ENCODE assay signal across 7 mouse cellular contexts in the genomic region with DNA sequence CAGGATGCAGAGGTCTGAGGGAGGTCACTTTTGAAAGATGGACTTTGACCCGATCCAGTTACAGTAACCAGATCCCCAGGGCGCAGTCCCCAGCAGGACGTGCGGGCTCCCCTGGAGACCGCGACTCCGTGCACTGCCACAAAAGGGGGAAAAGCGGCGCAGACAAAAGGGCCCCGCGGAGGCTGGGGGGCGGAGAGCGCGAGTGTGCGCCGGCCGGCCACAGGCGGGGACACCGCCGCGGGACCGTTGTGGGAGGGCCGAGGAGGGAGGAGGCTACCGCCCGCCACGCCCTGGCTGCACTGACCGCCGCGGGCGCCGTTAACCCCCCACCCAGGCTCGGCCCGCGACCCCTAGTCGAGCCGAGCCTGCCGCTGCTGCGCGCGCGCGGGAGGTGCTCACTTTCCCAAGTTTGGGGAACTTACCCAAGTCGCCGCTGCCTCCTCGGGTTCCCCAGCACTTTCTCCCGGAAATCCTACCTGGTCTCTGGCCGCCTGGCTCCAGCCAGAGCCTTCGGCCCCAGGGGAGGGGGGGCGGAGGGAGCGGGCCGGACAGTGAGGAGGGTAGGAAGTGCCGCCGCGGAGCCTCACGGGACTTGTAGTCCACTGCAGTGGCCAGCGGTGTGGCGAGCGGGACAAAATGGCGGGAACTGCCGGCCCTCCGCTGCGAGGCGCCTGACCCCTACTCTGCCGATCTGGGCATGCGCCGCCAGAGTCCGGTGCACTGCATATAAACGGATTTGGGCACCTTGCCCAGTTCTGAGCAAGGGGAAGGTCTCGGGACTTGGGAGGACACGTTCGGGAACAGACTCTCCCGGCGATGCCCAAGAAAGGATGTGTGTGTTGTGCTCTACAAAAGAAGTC. TPM values are rescaled to one million over a fixed set of nuclear protein-coding genes. Genes with fewer than 3 reads are reported as not detected.
A peak's percentile ranks its signal among the peaks of the same experiment; 100 is the strongest.
DNase-seq lines count a peak whose midpoint lies in the region; ATAC-seq and TF ChIP-seq lines count a peak whose summit lies in the region.

A gene (minus strand): TSS at position 567 of the 860 bp plus-strand sequence.

- H3K4me2 ChIP-seq in intestine, postnatal 0 days (replicated peaks; ENCODE audit: low read depth): peak within 1 kb of the TSS; percentile 75
- peak within 1 kb of the TSS; percentile 69 for H3K4me2 ChIP-seq in midbrain, embryonic 12.5 days (replicated peaks)

- peak; percentile 80 for TF ChIP-seq POLR2A in small intestine, adult 2 months (IDR thresholded peaks at IDR 0.05; ENCODE audit: low read depth, low read length)

- WGBS in intestine, postnatal 0 days: under 1% methylated on average over 70 of the region's 73 CpGs
- WGBS in midbrain, embryonic 12.5 days: under 1% methylated on average over 58 of the region's 73 CpGs
- under 1% methylated on average over 64 of the region's 73 CpGs for WGBS in small intestine, adult 2 months

- H3K4me3 ChIP-seq in intestine, postnatal 0 days (ENCODE audit: low read depth, low read length): peak within 1 kb of the TSS; percentile 93
- peak within 1 kb of the TSS; percentile 80 for H3K4me3 ChIP-seq in midbrain, embryonic 12.5 days
- H3K4me3 ChIP-seq in small intestine, adult 2 months (ENCODE audit: low read depth, low read length): peak within 1 kb of the TSS; percentile 90

- H3K27me3 ChIP-seq in intestine, postnatal 0 days (replicated peaks; ENCODE audit: control insufficient read depth, insufficient read depth, low read length): no peaks in the 10 kb centered on the region
- H3K27me3 ChIP-seq in midbrain, embryonic 12.5 days: no peaks in the 10 kb centered on the region
- H3K27me3 ChIP-seq in small intestine, adult 2 months (ENCODE audit: control insufficient read depth, insufficient read depth, low read length): no peaks in the 10 kb centered on the region

- no peaks in the 10 kb centered on the region for H3K36me3 ChIP-seq in intestine, postnatal 0 days (ENCODE audit: control insufficient read depth, insufficient read depth)
- H3K36me3 ChIP-seq in midbrain, embryonic 12.5 days: no peaks in the 10 kb centered on the region
- H3K36me3 ChIP-seq in small intestine, adult 2 months (ENCODE audit: control insufficient read depth, insufficient read depth, low read length): no peaks in the 10 kb centered on the region; the same call in 1 of the 2 replicates

- no peak for TF ChIP-seq CTCF in intestine, postnatal 0 days (IDR thresholded peaks at IDR 0.05; ENCODE audit: low read depth)
- no peak for TF ChIP-seq CTCF in small intestine, adult 2 months (IDR thresholded peaks at IDR 0.05; ENCODE audit: extremely low read depth, insufficient read length, insufficient replicate concordance, low read depth, low read length)

- intact Hi-C loops in left cerebral cortex, postnatal 4 days (cut with DNase I): no loop called here

- DNase-seq in adrenal gland, adult 2 months: peak; percentile 99
- peak; percentile 94 for DNase-seq in embryo, embryonic 11.5 days (ENCODE audit: low read depth, low spot score)
- DNase-seq in gastrocnemius, postnatal 4 days (ENCODE audit: low spot score in 2 of 2): peak; percentile 92 to 99
- DNase-seq in left cerebral cortex, postnatal 4 days: peak; percentile 98

- H3K4me1 ChIP-seq in intestine, postnatal 0 days (replicated peaks; ENCODE audit: control insufficient read depth, insufficient read depth, low read length): 0 out of 2 replicates have a peak, but pooled peaks cover 3% of the 10 kb centered on the region
- peaks cover 12% of the 10 kb centered on the region for H3K4me1 ChIP-seq in midbrain, embryonic 12.5 days
- no peaks in the 10 kb centered on the region for H3K4me1 ChIP-seq in small intestine, adult 2 months (ENCODE audit: control insufficient read depth, insufficient read depth, insufficient read length, low read length)

- H3K9me3 ChIP-seq in intestine, postnatal 0 days (ENCODE audit: control insufficient read depth): no peaks in the 10 kb centered on the region
- H3K9me3 ChIP-seq in midbrain, embryonic 12.5 days: no peaks in the 10 kb centered on the region

- peak; percentile 93 for ATAC-seq in intestine, postnatal 0 days
- peak; percentile 99 for ATAC-seq in midbrain, embryonic 12.5 days (ENCODE audit: low FRiP score, low read depth)

- peak within 1 kb of the TSS; percentile 100 for H3K27ac ChIP-seq in intestine, postnatal 0 days (ENCODE audit: low read depth, low read length)
- H3K27ac ChIP-seq in midbrain, embryonic 12.5 days (replicated peaks): peak within 1 kb of the TSS; percentile 96
- H3K27ac ChIP-seq in small intestine, adult 2 months (ENCODE audit: insufficient read depth, low read depth, low read length): peak within 1 kb of the TSS; percentile 98

- peak within 1 kb of the TSS; percentile 97 for H3K9ac ChIP-seq in intestine, postnatal 0 days (ENCODE audit: low read depth, low read length)
- H3K9ac ChIP-seq in midbrain, embryonic 12.5 days (replicated peaks): peak within 1 kb of the TSS; percentile 85

RNA-seq across cellular contexts. Expression of the gene that starts here (rescaled TPM):
- total RNA-seq in adrenal gland, adult 2 months (2021): 10 to 100 TPM; 47.0 to 79.3 TPM
- 8.9 and 12.5 TPM in 2 replicates for polyA plus RNA-seq in adrenal gland, adult 2 months (2012; rRNA removed)
- total RNA-seq in gastrocnemius, postnatal 4 days (2021): 10 to 100 TPM; 25.3 to 25.9 TPM
- 16.7 and 17.5 TPM in 2 replicates for polyA plus RNA-seq in intestine, postnatal 0 days (2015; fragmentation: Nextera tagmentation; extraction: Ambion mirVana)
- 10 to 100 TPM in 1 of 2 experiments, 1 to 10 TPM in 1; 9.3 to 11.5 TPM for total RNA-seq in left cerebral cortex, postnatal 4 days (2021)
- polyA plus RNA-seq in midbrain, embryonic 12.5 days (2016; fragmentation: Nextera tagmentation; extraction: Ambion mirVana): 19.7 and 20.7 TPM in 2 replicates
- 6.3 and 15.6 TPM in 2 replicates for polyA plus RNA-seq in small intestine, adult 2 months (2012; rRNA removed)

Comparison
In these comparisons a context has a peak if more than half of its experiments do, and no peak if none do; other contexts are left out.
1. Peak in every context shown above with its lines: DNase-seq, ATAC-seq, H3K4me3 ChIP-seq and H3K27ac ChIP-seq.